Mouse (Mus musculus) cerebellum, postnatal 25 days (tissue): ENCODE results near the gene Trp73.
A peak's percentile ranks its signal among the peaks of the same experiment; 100 is the strongest.

ENCODE experiments used
- DNase-seq, 2 experiments: peaks; one replicate each; pipeline ENCODE4 v3.0.0; 2021; ENCODE audit warnings: mixed read lengths in 2 of 2

The Trp73 gene

DNA sequence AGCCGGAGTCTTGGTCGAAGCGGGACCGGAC lies at the start of gene Trp73:
TSS of gene Trp73 (minus strand) at position 27 of the 31 bp plus-strand sequence.
- no peak for DNase-seq

DNA sequence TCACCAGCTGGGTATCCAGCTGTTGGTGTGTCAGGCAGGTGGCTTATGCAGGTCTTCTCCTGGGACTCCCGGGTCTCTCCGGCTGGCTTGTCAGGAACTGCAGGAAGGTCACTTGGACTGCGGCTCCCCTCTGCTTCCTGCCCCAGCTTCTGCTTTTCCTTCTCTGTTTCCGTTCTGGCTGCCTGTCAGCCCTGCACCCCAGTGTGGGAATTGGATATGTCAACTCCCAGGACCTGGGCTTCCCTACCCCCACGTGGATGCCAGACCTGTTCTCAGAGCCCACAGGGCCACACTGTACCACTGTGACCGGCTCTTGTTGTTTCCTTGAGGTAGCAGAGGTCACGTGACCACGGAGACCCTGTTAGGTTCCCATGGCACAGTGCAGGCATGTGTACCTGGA lies 48.9 kb upstream of the Trp73 start:
- DNase-seq, result no peak

DNA sequence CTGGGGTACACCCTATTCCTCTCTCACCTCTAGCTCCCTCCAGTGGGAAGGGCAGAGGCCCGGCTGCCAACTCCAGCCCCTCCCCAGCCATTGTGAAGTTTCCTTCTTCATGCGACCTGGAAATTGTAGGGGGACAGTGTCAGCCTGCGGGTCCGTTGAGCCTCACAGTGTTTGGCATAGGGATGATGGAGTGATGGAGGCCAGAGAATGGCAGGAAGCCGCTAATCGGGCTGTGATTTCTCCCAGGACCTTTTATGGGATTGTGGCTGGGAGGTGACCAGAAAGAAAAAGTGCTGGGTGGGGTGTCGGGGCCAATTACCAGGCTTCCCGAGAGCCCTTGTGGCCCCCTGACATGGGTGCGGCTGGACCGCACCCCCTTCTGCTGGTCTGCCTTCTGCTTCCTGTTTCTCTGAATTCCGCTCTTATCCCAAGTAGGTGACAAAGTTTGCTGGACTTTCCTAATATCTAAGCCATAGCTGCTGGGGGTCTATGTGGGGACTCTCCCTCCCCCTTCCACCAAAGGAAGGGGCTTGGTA lies 46.1 kb upstream of the Trp73 start:
- no peak for DNase-seq

DNA sequence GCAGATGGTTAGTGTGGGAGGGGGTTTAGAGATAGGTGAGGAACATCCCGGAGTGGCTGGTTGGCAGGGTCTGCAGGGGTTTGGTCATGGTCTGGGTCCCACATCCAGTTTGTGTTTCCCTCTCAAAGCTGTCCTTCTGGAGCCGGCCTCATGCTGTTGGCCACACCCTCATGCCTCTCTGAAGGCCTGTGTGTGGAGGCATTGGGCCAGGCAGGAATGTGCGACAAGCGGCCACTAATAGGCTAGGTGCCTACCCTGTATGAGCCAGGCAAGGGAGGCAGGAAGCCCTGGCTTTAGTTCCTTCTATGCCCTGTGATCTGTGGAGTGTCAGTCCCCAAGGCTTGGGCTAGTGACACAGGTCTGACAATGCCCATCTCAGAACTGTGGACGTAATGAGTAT lies 45.0 kb upstream of the Trp73 start:
- DNase-seq, result no peak

DNA sequence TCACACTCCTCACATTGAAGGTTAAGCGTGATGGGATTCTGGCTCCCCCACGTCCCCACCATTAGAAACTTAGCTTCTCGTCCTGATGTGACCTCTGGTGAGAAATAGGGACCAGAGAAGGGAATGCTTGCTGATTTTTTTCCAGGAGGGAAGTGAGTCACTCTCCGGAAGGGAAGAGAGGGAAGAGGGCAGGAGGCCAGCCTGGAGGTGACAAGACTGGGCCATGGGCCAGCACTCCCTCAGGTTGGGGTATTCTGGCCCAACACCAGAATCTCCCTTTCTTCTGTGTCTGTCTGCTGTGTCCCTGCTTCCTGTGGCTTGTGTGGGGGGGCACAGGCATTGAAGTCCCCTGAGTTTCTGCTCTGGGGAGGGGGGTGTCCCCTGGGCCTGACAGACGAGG lies 43.6 kb upstream of the Trp73 start:
- DNase-seq, result peak in 1 of 2 experiments; percentile 35

DNA sequence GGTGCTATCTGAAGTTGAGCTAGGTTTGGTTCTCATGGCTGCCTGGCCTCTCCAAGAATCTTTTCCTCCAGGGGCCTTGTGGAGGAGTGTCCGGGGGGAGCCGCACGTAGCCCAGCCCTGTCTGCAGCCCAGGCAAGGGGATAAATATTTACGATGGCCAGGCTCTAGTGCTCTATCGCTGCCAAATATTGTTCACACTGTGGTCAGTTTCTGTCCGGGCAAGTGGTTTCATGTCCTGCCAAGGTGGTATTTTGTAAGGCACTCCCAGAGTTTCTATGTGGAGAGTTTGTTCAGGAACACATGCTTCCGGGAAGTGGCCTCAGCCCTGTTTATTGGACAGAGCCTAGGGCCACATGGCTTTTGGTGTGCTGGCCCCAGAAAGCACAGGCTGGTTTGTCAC lies 41.0 kb upstream of the Trp73 start:
- no peak for DNase-seq

DNA sequence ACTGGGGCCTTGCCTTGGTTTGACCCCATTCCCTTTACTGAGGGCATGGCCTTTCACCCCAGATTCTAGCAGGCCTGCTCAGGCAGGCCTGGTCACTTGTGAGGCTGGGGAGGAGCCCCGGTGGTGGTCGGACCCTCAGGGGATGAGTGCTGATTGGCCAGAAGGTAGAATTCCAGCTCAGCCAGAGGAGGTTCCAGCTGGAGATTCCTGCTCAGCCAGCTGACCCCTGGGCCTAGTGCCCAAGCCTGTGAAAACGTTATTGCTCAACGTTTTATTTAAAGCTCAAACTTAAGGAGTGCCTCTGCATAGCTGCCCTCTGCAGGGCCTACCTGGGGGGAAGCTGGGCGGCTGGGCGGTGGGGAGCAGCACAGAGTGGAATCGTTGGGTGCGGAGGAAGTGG lies 37.2 kb upstream of the Trp73 start:
- DNase-seq, result no peak

DNA sequence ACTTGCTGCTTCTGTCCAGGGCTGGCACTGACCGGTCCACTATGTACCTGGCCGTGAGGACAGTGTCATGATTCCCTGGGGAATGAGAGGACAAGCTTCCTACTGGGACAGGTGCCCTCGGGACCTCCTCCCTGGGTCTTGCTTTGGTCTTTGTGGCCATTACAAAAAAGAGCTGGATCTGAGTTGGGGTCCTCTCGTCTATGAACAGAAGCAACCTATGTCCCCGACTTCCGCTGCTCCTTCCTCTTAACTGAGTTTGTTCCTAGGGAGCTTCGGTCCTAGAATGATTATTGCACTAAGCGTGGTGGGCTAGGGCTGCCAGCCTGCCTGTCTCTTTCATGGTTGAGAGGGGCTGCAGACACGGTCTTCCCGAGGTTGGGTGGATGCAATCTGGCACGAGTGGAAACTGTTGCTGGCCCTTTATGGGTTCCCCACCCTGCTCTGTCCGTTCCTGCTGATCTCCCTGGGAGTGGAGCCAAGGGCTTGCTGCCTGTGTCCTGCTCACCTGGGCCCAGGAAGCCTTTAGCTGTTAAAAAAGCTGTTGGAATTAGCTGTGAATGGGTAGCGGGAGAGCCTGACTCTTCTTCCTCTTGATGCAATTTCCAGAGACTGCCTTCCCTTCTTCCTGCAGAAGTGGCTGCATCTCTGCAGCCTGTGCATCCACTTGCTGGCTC lies 32.1 kb upstream of the Trp73 start:
- DNase-seq, result peak; percentile 38 to 61

DNA sequence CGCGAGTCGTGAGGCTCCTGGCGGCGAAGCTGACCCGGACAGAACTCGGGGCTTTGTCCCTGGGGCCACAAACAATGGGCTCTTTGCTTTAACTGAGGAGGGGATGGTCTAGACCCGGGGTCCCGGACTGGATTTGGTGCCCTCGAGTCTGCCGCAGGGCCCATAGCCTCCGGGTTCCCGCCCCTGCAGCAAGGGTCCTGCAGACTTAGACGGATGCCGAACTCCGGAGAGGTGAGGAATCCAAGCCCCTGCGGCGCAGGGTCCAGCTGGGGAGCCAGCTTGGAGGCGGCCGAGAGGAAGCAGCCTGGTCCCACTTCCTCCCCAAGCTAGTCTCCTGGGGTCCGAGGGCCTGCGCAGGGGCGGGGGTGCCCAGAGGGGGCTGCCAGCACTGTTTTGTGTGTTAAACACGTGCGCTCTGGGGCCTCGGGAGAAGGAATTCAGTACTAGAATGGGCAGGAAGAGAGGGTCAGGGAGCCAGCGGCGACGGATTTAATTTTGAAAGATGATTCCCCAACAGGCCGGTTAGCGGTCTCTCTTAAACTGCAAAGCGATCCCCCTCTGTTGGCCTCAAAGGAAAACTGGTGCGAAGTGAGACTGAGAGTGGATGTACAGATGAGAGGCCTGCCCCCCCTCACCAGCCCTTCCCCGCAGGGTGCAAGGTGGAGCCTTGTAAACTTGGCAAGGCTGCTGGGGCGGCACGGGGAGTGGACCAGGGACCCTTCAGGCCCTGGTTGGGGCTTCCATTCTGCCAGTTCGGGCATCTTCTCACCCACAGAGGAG lies 31.3 kb upstream of the Trp73 start:
- no peak for DNase-seq

DNA sequence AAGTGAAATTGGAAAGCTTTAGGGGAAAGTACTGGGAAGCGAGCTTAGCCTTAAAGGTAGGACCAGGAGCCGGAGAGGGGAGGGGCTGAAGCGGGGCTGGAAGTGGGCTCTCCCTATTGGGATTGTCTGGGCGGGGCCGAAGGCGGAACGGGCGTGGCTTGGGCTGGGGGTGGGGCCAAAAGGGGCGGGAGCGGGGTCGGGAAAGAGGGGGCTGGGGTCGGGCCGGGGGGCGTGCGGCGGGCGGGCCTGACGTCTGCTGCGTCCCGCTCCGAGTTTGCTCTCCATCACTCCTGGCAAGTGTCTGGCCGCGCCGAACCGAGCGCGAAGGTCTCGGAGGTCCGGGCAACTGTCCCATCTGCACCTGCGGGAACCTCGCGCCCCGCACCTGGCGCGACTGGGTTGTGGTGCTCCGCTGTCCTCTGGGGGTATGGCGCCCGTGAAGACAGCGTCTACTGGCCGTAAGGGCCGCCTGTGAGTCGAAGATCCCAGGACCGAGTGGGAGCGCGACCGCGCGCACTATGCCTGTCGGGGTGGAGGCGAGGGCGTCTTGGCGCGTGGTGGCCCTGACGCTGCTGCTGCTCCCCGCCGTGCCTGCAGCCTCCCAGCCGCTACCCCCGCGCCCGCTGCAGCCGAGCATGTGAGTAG lies 30.6 kb upstream of the Trp73 start, which contains the start of gene Megf6:
TSS of gene Megf6 (plus strand) at position 225 of the 645 bp plus-strand sequence.
- DNase-seq, result no peak

DNA sequence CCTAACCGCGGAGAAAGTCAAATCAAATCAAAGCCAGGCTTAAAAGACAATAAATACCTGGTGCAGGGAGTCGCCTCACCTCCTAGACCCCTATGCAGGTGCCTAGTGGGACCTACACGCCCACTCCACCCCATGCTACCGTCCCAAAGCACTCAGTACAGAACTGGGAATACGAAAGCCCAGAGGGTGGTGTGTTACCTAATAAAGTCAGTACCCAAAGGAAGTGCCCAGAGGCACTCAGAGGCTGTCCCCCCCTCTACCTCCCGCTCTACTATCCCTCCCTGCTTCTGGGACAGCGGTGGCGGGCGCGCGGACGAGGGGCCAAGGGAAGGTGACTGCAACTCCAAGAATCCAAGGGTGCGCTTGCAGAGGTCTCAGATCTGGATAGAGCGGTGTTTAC lies 30.0 kb upstream of the Trp73 start:
- DNase-seq, result no peak

DNA sequence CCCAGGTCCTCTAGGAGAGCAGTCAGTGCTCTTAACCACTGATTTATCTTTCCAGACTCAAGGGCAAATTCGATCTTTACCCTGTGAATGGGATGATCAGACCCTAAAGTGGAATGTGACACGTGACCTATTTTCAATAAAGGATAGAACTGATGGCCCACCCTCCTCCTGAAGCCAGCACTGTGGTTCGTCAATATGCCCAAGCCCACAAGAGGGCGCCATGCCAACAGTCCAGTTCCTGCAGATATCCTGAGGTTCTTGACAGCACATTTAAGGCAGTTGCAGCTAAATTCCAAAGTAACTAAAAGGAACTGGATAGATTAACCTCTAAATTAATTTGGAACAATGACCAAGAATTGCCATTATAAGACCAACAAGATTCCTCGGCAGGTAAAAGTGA lies 27.0 kb upstream of the Trp73 start:
- peak in 1 of 2 experiments; percentile 70 for DNase-seq

DNA sequence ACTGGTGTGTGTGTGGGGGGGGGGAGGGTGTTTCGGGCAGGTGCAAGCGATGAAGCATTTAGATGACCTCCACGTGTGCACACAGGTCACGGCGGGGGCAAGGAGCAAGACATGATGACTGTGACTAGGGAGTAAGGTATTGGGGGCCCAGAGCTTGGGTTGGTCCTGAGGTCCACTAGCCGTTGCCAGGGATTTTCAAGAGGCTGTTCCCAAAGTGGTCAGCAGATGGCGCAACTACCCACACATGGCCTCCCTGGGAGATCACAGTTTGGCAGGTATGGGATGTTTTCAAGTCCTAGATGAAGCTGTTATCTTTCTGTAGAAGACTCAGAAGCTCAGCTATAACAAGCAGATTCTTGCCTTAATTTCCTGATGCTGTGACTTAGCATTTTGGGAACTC lies 23.3 kb upstream of the Trp73 start:
- DNase-seq, result peak; percentile 83 to 89

DNA sequence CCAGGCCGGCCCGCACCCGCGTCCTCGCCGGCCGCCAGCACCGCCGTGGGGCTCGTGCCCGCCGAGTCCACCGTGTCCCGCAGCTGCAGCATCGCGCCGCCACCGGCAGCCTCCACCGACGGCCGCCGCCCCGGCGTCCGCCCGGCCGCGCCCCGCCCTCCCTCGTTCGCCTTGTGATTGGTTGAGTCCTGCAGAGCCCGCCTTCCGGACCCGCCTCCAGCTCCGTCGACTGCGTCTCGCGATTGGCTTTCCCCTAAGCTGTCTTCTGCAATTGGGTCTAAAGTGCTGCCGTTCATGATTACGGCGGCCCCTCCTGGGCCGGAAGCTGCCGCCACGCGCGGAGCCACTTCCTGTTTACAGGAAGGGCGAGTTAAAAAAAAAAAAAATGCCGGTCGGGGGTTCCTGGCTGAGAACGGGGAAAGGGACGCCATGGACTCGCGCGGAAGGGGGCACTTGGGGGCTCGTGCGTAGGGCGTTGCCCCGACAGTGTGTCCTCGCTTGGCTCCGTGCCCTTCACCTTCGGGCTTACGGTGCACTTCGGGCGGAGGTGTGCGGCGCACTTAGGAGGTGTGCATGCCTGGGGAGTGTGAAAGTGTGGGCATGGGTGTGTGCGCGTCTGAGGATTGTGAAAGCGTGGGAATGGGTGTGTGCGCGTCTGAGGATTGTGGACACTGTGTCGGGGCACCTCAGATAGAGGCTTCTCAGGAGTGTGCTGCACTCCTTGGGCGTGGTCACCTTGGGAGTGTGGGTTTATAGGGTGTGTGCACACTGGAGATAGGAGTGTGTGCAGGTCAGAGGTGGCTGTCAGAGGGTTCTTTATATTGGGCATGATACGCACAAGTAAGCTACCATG lies 20.8 kb upstream of the Trp73 start, which contains the start of gene Tprgl:
TSS of gene Tprgl (minus strand) at position 129 of the 853 bp plus-strand sequence.
- DNase-seq, result peak; percentile 97 to 99

DNA sequence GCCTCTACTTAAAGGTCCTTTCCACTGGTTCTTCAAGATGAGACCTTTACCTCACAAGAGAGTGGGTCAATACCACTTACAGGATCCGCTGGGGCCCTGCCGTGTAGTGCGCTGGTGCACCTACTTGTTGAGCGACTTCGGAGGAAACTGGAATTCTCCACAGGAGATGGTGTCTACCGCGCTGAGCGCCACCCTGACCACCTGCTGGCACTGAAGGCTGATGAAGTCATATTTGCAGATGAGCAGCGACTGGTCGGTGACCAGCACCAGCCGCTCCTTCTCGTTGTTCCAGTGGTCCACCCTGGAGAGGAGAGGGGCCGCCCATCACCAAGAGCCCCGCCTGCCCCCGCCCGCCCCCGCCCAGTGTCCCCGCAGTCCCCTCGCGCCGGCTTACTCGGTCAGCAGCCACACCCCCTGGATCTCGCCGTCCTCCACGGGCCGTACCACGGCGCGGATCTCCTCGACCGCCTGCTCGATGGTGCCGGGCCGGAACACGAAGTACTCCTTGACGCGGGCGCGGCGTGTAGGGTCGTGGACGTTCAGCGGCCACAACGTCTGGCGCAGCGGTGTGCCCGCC lies 20.0 kb upstream of the Trp73 start:
- DNase-seq, result peak; percentile 52 to 55

DNA sequence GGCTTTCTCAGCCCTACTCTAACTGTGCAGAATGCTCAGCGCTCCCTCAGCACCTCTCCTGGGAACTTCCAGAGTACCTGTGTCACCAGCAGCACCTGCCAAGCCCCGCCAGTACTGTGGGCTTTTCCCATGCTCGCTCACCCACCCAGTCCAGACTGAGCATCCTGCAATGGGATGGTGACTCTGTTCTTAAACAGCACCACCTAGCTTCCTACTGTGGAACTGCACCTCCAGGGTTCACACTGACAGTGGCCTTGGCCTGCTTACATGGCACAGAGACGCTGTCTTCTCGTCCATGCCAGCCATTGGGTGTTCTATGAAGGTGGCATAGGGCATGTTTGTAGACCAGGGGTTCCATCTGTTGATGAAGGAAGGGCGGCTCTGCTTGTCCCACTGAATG lies 19.0 kb upstream of the Trp73 start:
- DNase-seq, result peak; percentile 88 to 93

DNA sequence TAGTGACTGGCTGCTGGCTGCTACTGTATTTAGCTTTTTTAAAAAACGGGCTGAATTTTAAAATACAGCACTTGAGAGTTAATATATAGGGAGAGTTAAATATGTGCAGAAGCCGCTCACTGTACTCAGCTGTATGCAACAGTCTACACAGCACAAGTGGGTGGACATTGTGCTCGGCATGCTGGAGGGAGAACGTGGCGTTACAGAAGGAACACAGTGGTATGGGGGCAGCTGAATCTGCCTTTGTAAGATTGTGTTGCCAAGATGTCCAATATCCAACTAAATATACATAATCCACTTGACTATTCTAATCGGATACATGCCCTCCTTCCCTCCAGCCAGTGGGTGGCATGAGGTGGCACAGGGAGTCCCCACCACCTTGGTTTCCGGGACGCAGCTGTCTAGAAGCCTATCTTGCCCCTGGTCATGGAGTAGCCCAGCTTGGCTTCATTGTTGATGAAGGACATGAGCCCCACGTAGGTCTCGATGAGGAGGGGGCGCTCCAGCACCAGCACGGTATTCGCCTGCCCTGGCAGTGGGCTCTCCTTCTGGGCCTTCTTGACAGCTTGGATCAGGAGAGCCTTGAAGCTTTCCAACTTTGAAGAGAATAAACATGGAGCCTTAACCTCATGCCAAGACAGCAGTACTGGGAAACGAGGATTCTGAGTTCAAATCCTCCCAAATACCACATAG lies 18.1 kb upstream of the Trp73 start:
- no peak for DNase-seq

DNA sequence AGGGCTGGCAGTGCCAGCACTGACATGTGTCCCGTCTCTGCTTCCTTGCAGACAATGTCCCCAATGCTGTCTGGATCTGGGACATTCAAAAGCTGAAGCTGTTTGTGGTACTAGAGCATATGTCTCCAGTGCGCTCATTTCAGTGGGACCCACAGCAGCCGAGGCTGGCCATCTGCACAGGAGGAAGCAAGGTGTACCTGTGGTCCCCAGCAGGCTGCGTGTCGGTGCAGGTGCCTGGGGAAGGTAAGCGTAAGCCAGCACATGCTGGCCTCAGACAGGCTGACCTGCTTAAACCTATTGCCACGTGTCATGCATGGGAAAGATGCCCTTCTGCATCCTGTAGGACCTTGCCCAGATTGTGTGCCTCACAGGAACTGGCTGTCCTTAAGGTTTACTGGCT lies 16.0 kb upstream of the Trp73 start:
- peak in 1 of 2 experiments; percentile 46 for DNase-seq

DNA sequence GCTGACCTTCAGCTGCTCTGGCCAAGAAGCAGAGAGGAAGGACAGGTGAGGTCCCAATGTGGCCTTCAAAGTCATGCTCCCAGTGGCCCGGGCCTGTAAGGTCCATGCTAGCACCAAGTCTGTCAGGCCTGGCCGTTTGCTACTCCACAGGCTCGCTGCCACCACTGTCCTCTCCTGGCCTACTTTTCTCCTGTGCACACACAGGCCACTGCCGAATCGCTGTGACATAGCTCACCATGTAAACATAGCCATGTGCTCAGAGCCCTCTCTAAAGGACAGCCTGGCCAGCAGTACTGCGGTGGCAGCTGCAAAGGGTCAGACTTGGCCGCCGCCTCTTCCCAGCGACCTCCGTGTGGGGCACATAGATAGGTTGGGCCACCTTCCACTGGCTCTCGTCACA lies 14.1 kb upstream of the Trp73 start:
- DNase-seq, result no peak

DNA sequence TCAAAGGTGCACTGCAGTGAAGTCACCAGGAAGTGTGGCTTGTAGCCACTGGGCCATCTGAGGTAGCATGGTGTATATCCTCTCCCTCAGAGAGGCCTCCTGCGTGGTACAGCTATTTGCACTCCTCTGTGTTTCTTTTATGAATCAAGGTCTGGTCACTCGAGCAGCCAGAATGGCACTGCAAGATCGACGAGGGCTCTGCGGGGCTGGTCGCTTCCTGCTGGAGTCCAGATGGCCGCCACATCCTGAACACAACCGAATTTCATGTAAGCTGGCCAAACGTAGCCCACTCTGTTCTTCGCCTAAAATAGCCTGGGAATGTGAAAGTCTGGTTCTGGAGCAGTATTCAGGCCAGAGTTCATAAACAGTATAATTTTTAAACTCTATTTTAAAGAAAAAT lies 6.3 kb upstream of the Trp73 start:
- DNase-seq, result peak; percentile 82 to 84

DNA sequence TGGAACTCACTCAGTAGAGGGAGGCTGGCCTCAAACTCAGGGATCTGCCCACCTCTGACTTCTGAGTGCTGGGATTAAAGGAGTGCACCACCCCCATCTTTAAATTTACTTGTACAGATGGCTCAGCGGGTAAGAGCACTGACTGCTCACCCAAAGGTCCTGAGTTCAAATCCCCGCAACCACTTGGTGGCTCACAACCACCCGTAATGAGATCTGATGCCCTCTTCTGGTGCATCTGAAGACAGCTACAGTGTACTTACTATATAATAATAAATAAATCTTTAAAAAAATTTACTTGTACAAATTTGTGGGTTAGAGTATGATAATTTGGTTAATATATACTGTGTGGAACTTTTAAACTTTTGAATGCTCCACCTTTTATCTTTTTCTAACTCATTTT lies 4.7 kb upstream of the Trp73 start:
- DNase-seq, result no peak
